Mouse (Mus musculus) hindbrain, postnatal 0 days (tissue): ENCODE results near the gene Sh3glb1. TPM values are rescaled to one million over a fixed set of nuclear protein-coding genes. Genes with fewer than 3 reads are reported as not detected.

ENCODE experiments used
- ATAC-seq: fragments of 200-750 bp; cut with Nextera tagmentation; 2 replicates; pipeline ENCODE4 v1.8.0; 2017; ENCODE audit warnings: mild to moderate bottlenecking, moderate TSS enrichment, moderate library complexity
- DNase-seq: peaks from one replicate; pipeline ENCODE4 v3.0.0-alpha.2; 2015; ENCODE audit warnings: low spot score
- H3K27ac ChIP-seq: fragments of 300-500 bp; sonication (generic); 2 replicates; pipeline ENCODE4 v1.5.1; 2014; ENCODE audit warnings: mild to moderate bottlenecking
- H3K27me3 ChIP-seq: fragments of 300-500 bp; sonication (generic); 2 replicates; pipeline ENCODE4 v1.6.1; 2014; ENCODE audit warnings: low read length, mixed read lengths; ENCODE audit not compliant: insufficient read depth
- H3K36me3 ChIP-seq: fragments of 300-500 bp; sonication (generic); 2 replicates; pipeline ENCODE4 v1.6.1; 2014; ENCODE audit warnings: low read length, mixed read lengths; ENCODE audit not compliant: insufficient read depth
- H3K4me1 ChIP-seq: fragments of 300-500 bp; sonication (generic); 2 replicates; pipeline ENCODE4 v1.6.1; 2014; ENCODE audit warnings: antibody characterized with exemption, low read length, mixed read lengths; ENCODE audit not compliant: insufficient read depth
- H3K4me2 ChIP-seq: fragments of 300-500 bp; sonication (generic); 2 replicates; pipeline ENCODE4 v1.6.1; 2014; ENCODE audit warnings: low read depth, mild to moderate bottlenecking, low read length, moderate library complexity, mixed read lengths
- H3K4me3 ChIP-seq: fragments of 300-500 bp; sonication (generic); 2 replicates; pipeline ENCODE4 v1.5.1; 2014; ENCODE audit warnings: low read length
- H3K9ac ChIP-seq: fragments of 300-500 bp; sonication (generic); replicated peaks from 2 replicates; pipeline ENCODE4 v1.6.1; 2014; ENCODE audit warnings: mild to moderate bottlenecking, low read length, moderate library complexity, mixed read lengths
- H3K9me3 ChIP-seq: fragments of 300-500 bp; sonication (generic); 2 replicates; pipeline ENCODE4 v1.6.1; 2016; ENCODE audit warnings: low read length, mixed read lengths
- CTCF ChIP-seq: IDR thresholded peaks from 2 replicates; pipeline ENCODE4 v1.5.1; 2016; ENCODE audit warnings: antibody characterized with exemption, control low read depth, low read depth
- WGBS: fragments of 180-500 bp; shearing (Covaris S2); extraction: QIAGEN DNeasy Blood & Tissue Kit; methylation state at CpG from one replicate; pipeline ENCODE4 v1.1.7; 2014; 5-methylcytosine and 5-hydroxymethylcytosine counted together
- polyA plus RNA-seq: library from polyadenylated mRNA; unstranded; fragments of >200 nt; fragmentation: Nextera tagmentation; extraction: Ambion mirVana; gene quantifications from 2 replicates; pipeline ENCODE4 v1.2.1, GENCODE M21; 2015
- total RNA-seq: library from RNA; depleted of rRNA; stranded (reverse); fragments of >200 nt; gene quantifications from 2 replicates; pipeline ENCODE4 v1.2.3, GENCODE M21; 2014; rRNA removed

The Sh3glb1 gene
- total and polyA plus RNA-seq, 2 experiments from 2014 or later, result 61.3 to 118 TPM

- H3K4me3 ChIP-seq, result no peak overlapping the region
- no peak for DNase-seq
- H3K9me3 ChIP-seq, result no peaks in the 10 kb centered on the region
- no peak overlapping the region for H3K4me2 ChIP-seq
- ATAC-seq, result no peak
- TF ChIP-seq CTCF, result no peak
- no peaks in the 10 kb centered on the region for H3K36me3 ChIP-seq
- H3K27ac ChIP-seq, result no peak overlapping the region
- no peaks in the 10 kb centered on the region for H3K27me3 ChIP-seq
- H3K9ac ChIP-seq, result no peak overlapping the region
- WGBS, result 84% methylated on average over 4 of the region's 4 CpGs
- H3K4me1 ChIP-seq, result peaks cover 5% of the 10 kb centered on the region; the same call in 1 of the 2 replicates
Observed at GRCm38 (mm10) chr3:144642141-144642540, 78.0 kb downstream of the Sh3glb1 start.

- Histone ChIP-seq H3K27me3 (no peaks in the 10 kb centered on the region), H3K27ac (no peak overlapping the region), H3K36me3 (no peaks in the 10 kb centered on the region), H3K4me1 (peaks cover 5% of the 10 kb centered on the region; the same call in 1 of the 2 replicates), H3K4me2 (no peak overlapping the region), H3K9ac (no peak overlapping the region), H3K4me3 (no peak overlapping the region), H3K9me3 (no peaks in the 10 kb centered on the region)
- no peak for DNase-seq
- ATAC-seq, result no peak
- TF ChIP-seq CTCF, result no peak
Observed at GRCm38 (mm10) chr3:144640033-144640432, 80.1 kb downstream of the Sh3glb1 start.

- Histone ChIP-seq H3K9ac (no peak overlapping the region), H3K4me1 (peaks cover 5% of the 10 kb centered on the region; the same call in 1 of the 2 replicates), H3K4me3 (no peak overlapping the region), H3K4me2 (no peak overlapping the region), H3K36me3 (no peaks in the 10 kb centered on the region), H3K27me3 (no peaks in the 10 kb centered on the region), H3K27ac (no peak overlapping the region), H3K9me3 (no peaks in the 10 kb centered on the region)
- WGBS, result 73% methylated on average over 3 of the region's 3 CpGs
- TF ChIP-seq CTCF, result no peak
- no peak for ATAC-seq
- DNase-seq, result no peak
Observed at GRCm38 (mm10) chr3:144639387-144639786, 80.7 kb downstream of the Sh3glb1 start.

- Histone ChIP-seq H3K9me3 (no peaks in the 10 kb centered on the region), H3K36me3 (no peaks in the 10 kb centered on the region), H3K27ac (no peak overlapping the region), H3K4me1 (peaks cover 1% of the 10 kb centered on the region; the same call in 1 of the 2 replicates), H3K4me2 (no peak overlapping the region), H3K9ac (no peak overlapping the region), H3K4me3 (no peak overlapping the region), H3K27me3 (no peaks in the 10 kb centered on the region)
- no peak for DNase-seq
- 92% methylated on average over 4 of the region's 4 CpGs for WGBS
- TF ChIP-seq CTCF, result no peak
- ATAC-seq, result no peak
Observed at GRCm38 (mm10) chr3:144638110-144638509, 82.0 kb downstream of the Sh3glb1 start.

- Histone ChIP-seq H3K9me3 (no peaks in the 10 kb centered on the region), H3K4me3 (no peak overlapping the region), H3K9ac (no peak overlapping the region), H3K36me3 (no peaks in the 10 kb centered on the region), H3K27me3 (no peaks in the 10 kb centered on the region), H3K4me1 (no peaks in the 10 kb centered on the region), H3K27ac (no peak overlapping the region), H3K4me2 (no peak overlapping the region)
- WGBS, result 87% methylated on average over 5 of the region's 5 CpGs
- TF ChIP-seq CTCF, result no peak
- ATAC-seq, result no peak
- DNase-seq, result no peak
Observed at GRCm38 (mm10) chr3:144635236-144635635, 84.9 kb downstream of the Sh3glb1 start.

Other genes with a start within 250 kb of the Sh3glb1 start
- 38.8 and 39.2 TPM in 2 replicates for gene Hs2st1, start 150.2 kb downstream of the Sh3glb1 start, total RNA-seq
- gene Hs2st1, start 150.2 kb downstream of the Sh3glb1 start, polyA plus RNA-seq, result 11.0 and 11.1 TPM in 2 replicates
- 210 and 211 TPM in 2 replicates for gene Selenof, start 150.0 kb downstream of the Sh3glb1 start, total RNA-seq
- 686 and 693 TPM in 2 replicates for gene Selenof, start 150.0 kb downstream of the Sh3glb1 start, polyA plus RNA-seq
- gene Clca3a1, start 40.6 kb upstream of the Sh3glb1 start, total RNA-seq, result 0.21 and 0.32 TPM in 2 replicates
- 0.36 and 0.47 TPM in 2 replicates for gene Clca3a1, start 40.6 kb upstream of the Sh3glb1 start, polyA plus RNA-seq
- gene Clca3a2, start 99.2 kb upstream of the Sh3glb1 start, total RNA-seq, result 0.05 and 0.25 TPM in 2 replicates
- 0.13 and 0.25 TPM in 2 replicates for gene Clca3a2, start 99.2 kb upstream of the Sh3glb1 start, polyA plus RNA-seq
- not detected in 2 replicates for gene Clca3b, start 129.0 kb upstream of the Sh3glb1 start, total RNA-seq
- gene Clca3b, start 129.0 kb upstream of the Sh3glb1 start, polyA plus RNA-seq, result not detected in 2 replicates
- gene Clca4b, start 212.2 kb upstream of the Sh3glb1 start, total RNA-seq, result 0.43 TPM in 1 of 2 replicates, not detected in the other
- 0.05 TPM in 1 of 2 replicates, not detected in the other for gene Clca4b, start 212.2 kb upstream of the Sh3glb1 start, polyA plus RNA-seq